Mouse (Mus musculus): ENCODE measurements around the gene Fmr1. TPM values are rescaled to one million over a fixed set of nuclear protein-coding genes. Genes with fewer than 3 reads are reported as not detected.

Fmr1 gene
- polyA plus RNA-seq, 1 experiment from 2014 or later: 21.2 TPM

- no peak for ATAC-seq
- no peak overlapping the region for H3K9ac ChIP-seq (ENCODE audit: low read depth, low read length)
- no peak overlapping the region for H3K4me2 ChIP-seq (replicated peaks; ENCODE audit: low read depth)
- no peaks in the 10 kb centered on the region for H3K4me1 ChIP-seq (replicated peaks; ENCODE audit: control insufficient read depth, insufficient read depth, low read length)
- H3K9me3 ChIP-seq (ENCODE audit: control insufficient read depth): no peaks in the 10 kb centered on the region
- WGBS: 81% methylated on average over 1 of the region's 1 CpGs
- no peak for TF ChIP-seq CTCF (IDR thresholded peaks at IDR 0.05; ENCODE audit: low read depth)
- no peak overlapping the region for H3K4me3 ChIP-seq (ENCODE audit: low read depth, low read length)
- H3K27ac ChIP-seq (ENCODE audit: low read depth, low read length): no peak overlapping the region
- no peaks in the 10 kb centered on the region for H3K27me3 ChIP-seq (replicated peaks; ENCODE audit: control insufficient read depth, insufficient read depth, low read length)
- no peaks in the 10 kb centered on the region for H3K36me3 ChIP-seq (ENCODE audit: control insufficient read depth, insufficient read depth)
These were observed 58.6 kb downstream of the Fmr1 start for GRCm38 (mm10) chrX:68736902-68737301.

GRCm38 (mm10) chrX:68740088-68740487 is 61.7 kb downstream of the Fmr1 start:
- H3K9ac ChIP-seq (ENCODE audit: low read depth, low read length): no peak overlapping the region
- no peak overlapping the region for H3K27ac ChIP-seq (ENCODE audit: low read depth, low read length)
- H3K4me3 ChIP-seq (ENCODE audit: low read depth, low read length): no peak overlapping the region
- ATAC-seq: no peak
- H3K36me3 ChIP-seq (ENCODE audit: control insufficient read depth, insufficient read depth): no peaks in the 10 kb centered on the region
- no peak for TF ChIP-seq CTCF (IDR thresholded peaks at IDR 0.05; ENCODE audit: low read depth)
- H3K27me3 ChIP-seq (replicated peaks; ENCODE audit: control insufficient read depth, insufficient read depth, low read length): no peaks in the 10 kb centered on the region
- WGBS: 54% methylated on average over 2 of the region's 2 CpGs
- H3K9me3 ChIP-seq (ENCODE audit: control insufficient read depth): no peaks in the 10 kb centered on the region
- no peaks in the 10 kb centered on the region for H3K4me1 ChIP-seq (replicated peaks; ENCODE audit: control insufficient read depth, insufficient read depth, low read length)
- H3K4me2 ChIP-seq (replicated peaks; ENCODE audit: low read depth): no peak overlapping the region

- H3K27ac ChIP-seq (ENCODE audit: low read depth, low read length): no peak within 1 kb of the TSS
- H3K9ac ChIP-seq (ENCODE audit: low read depth, low read length): no peak within 1 kb of the TSS
- no peak within 1 kb of the TSS for H3K4me3 ChIP-seq (ENCODE audit: low read depth, low read length)
- no peak for ATAC-seq
- H3K36me3 ChIP-seq (ENCODE audit: control insufficient read depth, insufficient read depth): no peaks in the 10 kb centered on the region
- no peak within 1 kb of the TSS for H3K4me2 ChIP-seq (replicated peaks; ENCODE audit: low read depth)
- TF ChIP-seq CTCF (IDR thresholded peaks at IDR 0.05; ENCODE audit: low read depth): no peak
- no peaks in the 10 kb centered on the region for H3K4me1 ChIP-seq (replicated peaks; ENCODE audit: control insufficient read depth, insufficient read depth, low read length)
- no peaks in the 10 kb centered on the region for H3K27me3 ChIP-seq (replicated peaks; ENCODE audit: control insufficient read depth, insufficient read depth, low read length)
- WGBS: 87% methylated on average over 15 of the region's 15 CpGs
- no peaks in the 10 kb centered on the region for H3K9me3 ChIP-seq (ENCODE audit: control insufficient read depth)
These were observed 83.3 kb downstream of the Fmr1 start, which contains the start of gene Fmr1nb for GRCm38 (mm10) chrX:68761606-68762005. Fmr1nb (plus strand) TSS chrX:68761839.

Other genes starting within 250 kb of the Fmr1 start
- 0.99 and 2.7 TPM in 2 replicates for gene Fmr1nb, start 83.3 kb downstream of the Fmr1 start, polyA plus RNA-seq (2015; fragmentation: Nextera tagmentation; extraction: Ambion mirVana)
- 1.7 and 2.2 TPM in 2 replicates for gene Gm14698, start 142.6 kb downstream of the Fmr1 start, polyA plus RNA-seq (2015; fragmentation: Nextera tagmentation; extraction: Ambion mirVana)
- gene Gm6812, start 214.5 kb downstream of the Fmr1 start, polyA plus RNA-seq (2015; fragmentation: Nextera tagmentation; extraction: Ambion mirVana): not detected in 2 replicates

Measured in intestine, postnatal 0 days (tissue).